In genomic region chr2:169168795-169169194, GRCm38 (mm10) we compare ENCODE assay signal across 18 mouse cellular contexts.
"Had no signal": no experiment of that assay in that cellular context is flagged by ENCODE, and none has a peak within 500 bp of the region (broad histone marks: within the 10 kb centered on the region; RNA-seq: fewer than 3 reads in every experiment).

No protein-coding gene starts in this region.

- H3K36me3 ChIP-seq: midbrain, embryonic 12.5 days; neural tube, embryonic 13.5 days; stomach, embryonic 15.5 days had no signal

- ATAC-seq: liver, postnatal 0 days; lung, postnatal 0 days; midbrain, embryonic 16.5 days had no signal

- H3K4me2 ChIP-seq: lung, embryonic 14.5 days; midbrain, embryonic 12.5 days; neural tube, embryonic 13.5 days; stomach, embryonic 15.5 days had no signal

- H3K27ac ChIP-seq: left cerebral cortex, adult 2 months; liver, embryonic 14.5 days; macrophage; midbrain, embryonic 12.5 days; neural tube, embryonic 13.5 days; stomach, embryonic 15.5 days had no signal

- H3K9ac ChIP-seq: liver, embryonic 14.5 days; liver, postnatal 0 days; lung, embryonic 14.5 days; midbrain, embryonic 12.5 days; neural tube, embryonic 13.5 days; stomach, embryonic 15.5 days had no signal

- H3K4me3 ChIP-seq: left cerebral cortex, adult 2 months; midbrain, embryonic 12.5 days; myocyte; neural tube, embryonic 13.5 days; stomach, embryonic 15.5 days had no signal

- DNase-seq: kidney, adult 2 months; kidney, postnatal 10 days; kidney, postnatal 36 days; layer of hippocampus, postnatal 36 days; liver, postnatal 0 days; lung, embryonic 14.5 days; retina, postnatal 1 day; right cerebral cortex, postnatal 25 days; spleen, adult 18-20 months had no signal

- H3K4me1 ChIP-seq: midbrain, embryonic 12.5 days; neural tube, embryonic 13.5 days; stomach, embryonic 15.5 days had no signal

- H3K27me3 ChIP-seq: midbrain, embryonic 12.5 days; neural tube, embryonic 13.5 days; stomach, embryonic 15.5 days had no signal

- H3K9me3 ChIP-seq: midbrain, embryonic 12.5 days; stomach, embryonic 15.5 days had no signal
